Mouse (Mus musculus) stomach, embryonic 15.5 days (tissue): ENCODE measurements at regions not wholly inside any gene's neighbourhood (a gene's known extent, or its start where the extent isn't known, plus 50 kb on each side); places are given as distances from the start of the nearest gene placed in this dataset.

ENCODE experiments used
- ATAC-seq: fragments of 200-750 bp; cut with Nextera tagmentation; 2 replicates; pipeline ENCODE4 v1.8.0; 2017; ENCODE audit warnings: low read depth, moderate number of reproducible peaks, moderate TSS enrichment; ENCODE audit not compliant: insufficient read depth, low FRiP score
- H3K27ac ChIP-seq: fragments of 300-500 bp; sonication (generic); 2 replicates; pipeline ENCODE4 v1.5.1; 2015; ENCODE audit warnings: mild to moderate bottlenecking, inconsistent platforms
- H3K27me3 ChIP-seq: fragments of 300-500 bp; sonication (generic); replicated peaks from 2 replicates; pipeline ENCODE4 v1.6.1; 2015; ENCODE audit warnings: inconsistent platforms
- H3K36me3 ChIP-seq: fragments of 300-500 bp; sonication (generic); 2 replicates; pipeline ENCODE4 v1.6.1; 2015; ENCODE audit warnings: inconsistent platforms
- H3K4me1 ChIP-seq: fragments of 300-500 bp; sonication (generic); 2 replicates; pipeline ENCODE4 v1.6.1; 2015; ENCODE audit warnings: inconsistent platforms
- H3K4me2 ChIP-seq: fragments of 300-500 bp; sonication (generic); 2 replicates; pipeline ENCODE4 v1.6.1; 2015; ENCODE audit warnings: mild to moderate bottlenecking, inconsistent platforms
- H3K4me3 ChIP-seq: fragments of 300-500 bp; sonication (generic); replicated peaks from 2 replicates; pipeline ENCODE4 v1.5.1; 2015; ENCODE audit warnings: inconsistent platforms
- H3K9ac ChIP-seq: fragments of 300-500 bp; sonication (generic); 2 replicates; pipeline ENCODE4 v1.6.1; 2015; ENCODE audit warnings: inconsistent platforms
- H3K9me3 ChIP-seq: fragments of 300-500 bp; sonication (generic); 2 replicates; pipeline ENCODE4 v1.6.1; 2016; ENCODE audit warnings: inconsistent platforms
- WGBS: fragments of 180-500 bp; shearing (Covaris S2); methylation state at CpG from one replicate; pipeline ENCODE4 v1.1.7; 2015; 5-methylcytosine and 5-hydroxymethylcytosine counted together

DNA sequence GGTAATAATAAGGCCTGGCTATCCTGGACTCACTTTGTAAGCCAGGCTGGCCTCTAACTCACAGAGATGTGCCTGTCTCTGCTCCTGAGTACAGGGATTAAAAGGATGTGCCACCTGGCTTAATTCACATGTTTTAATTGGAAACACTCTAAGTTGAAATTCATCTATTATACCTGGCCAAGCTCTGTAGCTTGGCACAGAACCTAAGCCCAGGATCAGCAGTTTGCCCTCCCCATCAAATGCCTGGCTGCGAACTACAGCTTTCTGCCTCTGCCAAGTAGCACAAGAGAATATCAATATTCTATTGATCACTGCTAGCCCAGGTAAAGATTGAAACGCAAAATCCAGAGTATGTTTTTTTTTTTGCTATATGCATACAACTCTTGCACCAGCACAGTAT is 200.3 kb upstream of the Ccdc122 start:
- 80% methylated on average over 2 of the region's 2 CpGs for WGBS
- H3K9ac ChIP-seq, result no peak overlapping the region
- no peak overlapping the region for H3K4me2 ChIP-seq
- H3K36me3 ChIP-seq, result no peaks in the 10 kb centered on the region
- no peak overlapping the region for H3K27ac ChIP-seq
- no peaks in the 10 kb centered on the region for H3K27me3 ChIP-seq
- H3K4me3 ChIP-seq, result no peak overlapping the region
- H3K9me3 ChIP-seq, result no peaks in the 10 kb centered on the region
- no peak for ATAC-seq
- no peaks in the 10 kb centered on the region for H3K4me1 ChIP-seq

DNA sequence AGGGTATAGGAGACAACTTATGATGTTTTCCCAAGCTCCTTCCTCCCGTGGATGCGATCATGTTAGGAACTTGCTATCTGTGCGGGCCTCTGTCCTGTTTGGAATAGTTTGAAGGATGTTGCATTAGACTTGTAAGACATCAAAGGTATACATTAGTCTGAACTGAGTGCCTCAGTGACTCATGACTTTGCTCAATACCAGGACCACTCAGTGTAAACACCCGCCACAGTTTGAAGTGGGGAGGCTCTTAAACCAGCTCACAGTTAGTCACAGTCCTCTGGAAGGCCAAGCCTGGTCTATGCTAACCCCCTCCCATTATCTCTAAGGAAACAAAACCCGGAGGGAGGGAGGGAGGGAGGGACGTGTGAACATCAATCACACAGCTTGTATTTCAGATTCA is 202.5 kb upstream of the Ccdc122 start:
- no peak overlapping the region for H3K9ac ChIP-seq
- H3K36me3 ChIP-seq, result no peaks in the 10 kb centered on the region
- H3K9me3 ChIP-seq, result no peaks in the 10 kb centered on the region
- H3K27ac ChIP-seq, result no peak overlapping the region
- H3K4me3 ChIP-seq, result no peak overlapping the region
- H3K4me2 ChIP-seq, result no peak overlapping the region
- no peaks in the 10 kb centered on the region for H3K4me1 ChIP-seq
- ATAC-seq, result peak; percentile 82; the same call in 1 of the 2 replicates
- H3K27me3 ChIP-seq, result no peaks in the 10 kb centered on the region
- WGBS, result 38% methylated on average over 6 of the region's 6 CpGs

DNA sequence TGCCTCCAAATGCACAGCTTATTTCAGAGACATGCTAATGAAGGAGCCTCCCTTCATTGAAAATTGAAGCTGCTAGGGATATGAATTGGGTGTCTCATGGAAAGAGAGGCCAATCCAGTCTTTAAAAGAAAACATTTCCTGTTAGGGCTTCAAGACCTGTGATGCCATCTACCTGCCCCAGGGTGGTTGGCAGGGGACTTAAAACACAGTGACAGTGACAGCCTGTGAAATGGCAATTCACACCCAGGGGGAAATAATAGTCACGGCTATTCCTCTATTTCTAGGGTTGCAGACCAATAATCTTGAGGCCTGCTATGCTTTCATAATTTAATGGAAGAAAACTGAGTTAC is 207.4 kb upstream of the Ccdc122 start:
- Histone ChIP-seq H3K27ac (no peak overlapping the region), H3K4me1 (no peaks in the 10 kb centered on the region), H3K9ac (no peak overlapping the region), H3K36me3 (no peaks in the 10 kb centered on the region), H3K27me3 (no peaks in the 10 kb centered on the region), H3K4me2 (no peak overlapping the region), H3K9me3 (no peaks in the 10 kb centered on the region), H3K4me3 (no peak overlapping the region)
- no peak for ATAC-seq
- 84% methylated on average over 1 of the region's 1 CpGs for WGBS

- H3K4me1 ChIP-seq, result no peaks in the 10 kb centered on the region
- no peak overlapping the region for H3K9ac ChIP-seq
- ATAC-seq, result no peak
- no peaks in the 10 kb centered on the region for H3K27me3 ChIP-seq
- H3K36me3 ChIP-seq, result no peaks in the 10 kb centered on the region
- WGBS, result 72% methylated on average over 10 of the region's 10 CpGs
- H3K4me3 ChIP-seq, result no peak overlapping the region
- no peaks in the 10 kb centered on the region for H3K9me3 ChIP-seq
- H3K27ac ChIP-seq, result no peak overlapping the region
- no peak overlapping the region for H3K4me2 ChIP-seq
Measured at GRCm38 (mm10) chr14:76828453-76829160, 208.0 kb upstream of the Ccdc122 start.

- 86% methylated on average over 3 of the region's 3 CpGs for WGBS
- Histone ChIP-seq H3K27me3 (no peaks in the 10 kb centered on the region), H3K4me2 (no peak overlapping the region), H3K9ac (no peak overlapping the region), H3K4me1 (peaks cover 10% of the 10 kb centered on the region), H3K4me3 (no peak overlapping the region), H3K9me3 (no peaks in the 10 kb centered on the region), H3K36me3 (no peaks in the 10 kb centered on the region), H3K27ac (no peak overlapping the region)
- ATAC-seq, result no peak
Measured at GRCm38 (mm10) chr14:76824066-76824465, 212.5 kb upstream of the Ccdc122 start.

GRCm38 (mm10) chr14:76822766-76823325 is 213.7 kb upstream of the Ccdc122 start:
- no peak overlapping the region for H3K27ac ChIP-seq
- WGBS, result 80% methylated on average over 9 of the region's 9 CpGs
- H3K4me1 ChIP-seq, result peaks cover 20% of the 10 kb centered on the region
- no peak for ATAC-seq
- no peaks in the 10 kb centered on the region for H3K9me3 ChIP-seq
- no peaks in the 10 kb centered on the region for H3K36me3 ChIP-seq
- no peaks in the 10 kb centered on the region for H3K27me3 ChIP-seq
- no peak overlapping the region for H3K4me2 ChIP-seq
- no peak overlapping the region for H3K4me3 ChIP-seq
- H3K9ac ChIP-seq, result no peak overlapping the region

DNA sequence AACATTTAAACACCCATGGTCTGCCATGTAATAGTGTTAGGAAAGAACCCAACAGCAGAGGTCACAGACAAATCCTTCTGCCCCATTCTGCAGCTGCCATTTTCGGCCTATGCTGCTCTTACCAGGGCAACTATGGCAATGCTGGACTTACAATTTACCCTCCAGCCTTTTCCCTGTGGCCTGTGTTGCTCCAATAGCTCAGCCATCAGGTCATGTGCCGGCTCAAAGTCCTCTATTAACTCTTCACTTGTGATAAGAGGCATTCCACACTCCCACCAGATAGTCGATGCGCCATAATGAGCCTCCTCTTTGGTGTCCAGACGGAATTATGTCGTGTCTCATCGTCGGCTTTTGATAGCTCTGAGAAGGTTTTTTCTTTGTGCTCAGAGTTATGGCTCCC is 214.7 kb upstream of the Ccdc122 start:
- Histone ChIP-seq H3K27me3 (no peaks in the 10 kb centered on the region), H3K4me2 (no peak overlapping the region), H3K27ac (no peak overlapping the region), H3K36me3 (no peaks in the 10 kb centered on the region), H3K9me3 (no peaks in the 10 kb centered on the region), H3K4me3 (no peak overlapping the region), H3K4me1 (peaks cover 20% of the 10 kb centered on the region), H3K9ac (no peak overlapping the region)
- ATAC-seq, result no peak
- 77% methylated on average over 8 of the region's 8 CpGs for WGBS

- H3K9ac ChIP-seq, result no peak overlapping the region
- ATAC-seq, result no peak
- H3K4me3 ChIP-seq, result no peak overlapping the region
- no peak overlapping the region for H3K4me2 ChIP-seq
- peaks cover 20% of the 10 kb centered on the region for H3K4me1 ChIP-seq
- H3K27me3 ChIP-seq, result no peaks in the 10 kb centered on the region
- no peaks in the 10 kb centered on the region for H3K36me3 ChIP-seq
- H3K9me3 ChIP-seq, result no peaks in the 10 kb centered on the region
- WGBS, result 76% methylated on average over 7 of the region's 7 CpGs
- H3K27ac ChIP-seq, result no peak overlapping the region
Measured at GRCm38 (mm10) chr14:76821484-76821883, 215.1 kb upstream of the Ccdc122 start.

DNA sequence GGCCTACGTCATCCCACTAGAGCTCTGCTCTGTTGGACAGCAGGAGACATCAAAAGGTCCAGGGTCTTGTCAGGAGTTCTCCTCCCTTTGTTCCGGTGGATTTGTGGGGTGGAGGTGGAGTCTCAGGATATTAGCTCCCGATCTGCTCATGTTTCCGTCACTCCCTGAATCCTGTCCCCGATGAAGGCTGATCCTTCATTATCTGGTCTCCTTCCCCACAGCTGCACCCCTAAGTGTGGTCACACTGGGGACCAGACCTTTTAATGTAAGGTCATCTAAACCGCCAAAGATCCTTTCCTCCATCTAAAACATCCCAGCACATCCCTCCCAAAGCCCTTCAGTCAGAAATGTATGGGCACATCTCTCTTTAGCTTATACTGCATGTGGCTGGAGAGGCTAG is 215.6 kb upstream of the Ccdc122 start:
- no peak for ATAC-seq
- no peaks in the 10 kb centered on the region for H3K9me3 ChIP-seq
- H3K9ac ChIP-seq, result no peak overlapping the region
- no peaks in the 10 kb centered on the region for H3K27me3 ChIP-seq
- H3K4me3 ChIP-seq, result no peak overlapping the region
- H3K27ac ChIP-seq, result no peak overlapping the region
- H3K36me3 ChIP-seq, result no peaks in the 10 kb centered on the region
- no peak overlapping the region for H3K4me2 ChIP-seq
- H3K4me1 ChIP-seq, result peaks cover 20% of the 10 kb centered on the region
- 85% methylated on average over 6 of the region's 6 CpGs for WGBS

GRCm38 (mm10) chr14:76819690-76820089 is 216.9 kb upstream of the Ccdc122 start:
- Histone ChIP-seq H3K9me3 (no peaks in the 10 kb centered on the region), H3K36me3 (no peaks in the 10 kb centered on the region), H3K27ac (peak overlapping the region; percentile 86), H3K4me3 (no peak overlapping the region), H3K27me3 (no peaks in the 10 kb centered on the region), H3K4me2 (no peak overlapping the region; the same call in 1 of the 2 replicates), H3K4me1 (peaks cover 20% of the 10 kb centered on the region), H3K9ac (no peak overlapping the region)
- WGBS, result 21% methylated on average over 8 of the region's 8 CpGs
- ATAC-seq, result no peak

DNA sequence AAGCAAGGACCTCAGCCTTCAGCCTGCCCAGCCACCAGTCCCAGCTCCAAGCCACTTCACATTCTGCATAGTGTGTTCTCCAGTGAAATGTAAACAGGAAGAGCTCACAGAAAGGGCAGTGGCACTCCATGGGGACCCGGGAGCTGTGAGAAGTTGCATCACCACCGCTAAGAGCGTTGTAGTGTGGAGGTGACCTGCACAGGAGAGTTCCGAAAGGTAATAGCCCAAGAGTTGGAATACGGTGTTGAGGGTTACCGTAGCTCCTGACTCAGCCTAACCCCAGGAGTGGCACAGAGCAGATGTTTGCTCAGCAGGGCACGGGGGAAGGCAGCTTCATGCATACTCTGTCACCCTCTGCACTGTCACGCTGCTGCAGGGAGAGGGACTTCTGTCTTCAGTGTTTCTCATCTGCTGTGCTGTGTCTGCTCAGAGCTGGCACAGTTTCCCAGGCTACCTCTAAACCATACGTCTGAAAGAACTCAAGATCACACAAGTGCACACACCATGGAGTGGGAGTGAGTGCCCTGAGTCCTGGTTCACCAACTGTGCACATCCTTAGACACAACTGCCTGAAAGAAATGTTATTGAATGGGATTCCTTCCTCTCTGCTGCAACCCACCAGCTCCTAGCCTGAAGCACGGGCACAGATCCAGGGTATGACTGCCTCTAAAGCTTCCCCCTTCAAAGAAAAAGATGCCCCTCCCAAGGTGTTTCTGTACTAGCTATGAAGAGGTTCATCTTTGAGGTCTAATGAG is 218.1 kb upstream of the Ccdc122 start:
- Histone ChIP-seq H3K9ac (no peak overlapping the region), H3K4me2 (no peak overlapping the region), H3K4me1 (peaks cover 20% of the 10 kb centered on the region), H3K27ac (peak overlapping the region; percentile 86), H3K4me3 (no peak overlapping the region), H3K9me3 (no peaks in the 10 kb centered on the region), H3K36me3 (no peaks in the 10 kb centered on the region), H3K27me3 (no peaks in the 10 kb centered on the region)
- 52% methylated on average over 10 of the region's 10 CpGs for WGBS
- peak; percentile 32; the same call in 1 of the 2 replicates for ATAC-seq

- Histone ChIP-seq H3K9me3 (no peaks in the 10 kb centered on the region), H3K4me2 (no peak overlapping the region), H3K27me3 (no peaks in the 10 kb centered on the region), H3K27ac (0 out of 2 replicates have a peak overlapping the region, but pooled peaks have one; percentile 2), H3K4me1 (peaks cover 21% of the 10 kb centered on the region), H3K9ac (no peak overlapping the region), H3K36me3 (no peaks in the 10 kb centered on the region), H3K4me3 (no peak overlapping the region)
- peak; percentile 61; the same call in 1 of the 2 replicates for ATAC-seq
- 75% methylated on average over 5 of the region's 5 CpGs for WGBS
Measured at GRCm38 (mm10) chr14:76817189-76817772, 219.3 kb upstream of the Ccdc122 start.
